Mouse (Mus musculus) gastrocnemius, adult 8-10 months (tissue): ENCODE measurements around the gene Nrros. TPM values are rescaled to one million over a fixed set of nuclear protein-coding genes. Genes with fewer than 3 reads are reported as not detected.
A peak's percentile ranks its signal among the peaks of the same experiment; 100 is the strongest.
"Not testable (repeated sequence)": the region's sequence is repeated elsewhere in the genome, so short reads cannot be mapped to it uniquely, and the experiment has no call there.

Experiments
- DNase-seq, 2 experiments: peaks; one replicate each; pipeline ENCODE4 v3.0.0; 2022; ENCODE audit warnings: low spot score in 2 of 2
- total RNA-seq, 4 experiments: library from RNA; stranded (reverse); gene quantifications; 2 replicates each; pipeline ENCODE4 v1.2.4; 2022

Nrros gene
- total RNA-seq, 4 experiments from 2014 or later = 0.56 to 1.7 (median 1.2) TPM

DNA sequence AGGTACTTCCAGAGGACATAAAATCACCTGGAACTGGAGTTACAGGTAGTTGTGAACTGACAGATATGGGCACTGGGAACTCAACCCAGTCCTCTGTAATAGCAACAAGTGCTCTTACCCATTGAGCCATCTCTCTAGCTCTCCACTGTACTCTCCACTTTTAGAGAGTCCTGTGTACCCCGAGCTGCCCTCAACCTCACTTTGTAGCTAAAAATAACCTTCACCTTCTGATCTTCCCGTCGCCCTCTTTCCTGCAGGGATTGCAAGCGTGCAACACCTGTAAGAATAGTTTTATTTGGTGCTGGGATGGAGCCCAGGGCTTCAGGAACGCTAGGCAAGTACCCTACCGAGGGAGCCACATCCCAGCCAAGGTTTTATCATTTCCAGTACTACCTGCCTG lies 49.6 kb downstream of the Nrros start:
- DNase-seq = no peak

DNA sequence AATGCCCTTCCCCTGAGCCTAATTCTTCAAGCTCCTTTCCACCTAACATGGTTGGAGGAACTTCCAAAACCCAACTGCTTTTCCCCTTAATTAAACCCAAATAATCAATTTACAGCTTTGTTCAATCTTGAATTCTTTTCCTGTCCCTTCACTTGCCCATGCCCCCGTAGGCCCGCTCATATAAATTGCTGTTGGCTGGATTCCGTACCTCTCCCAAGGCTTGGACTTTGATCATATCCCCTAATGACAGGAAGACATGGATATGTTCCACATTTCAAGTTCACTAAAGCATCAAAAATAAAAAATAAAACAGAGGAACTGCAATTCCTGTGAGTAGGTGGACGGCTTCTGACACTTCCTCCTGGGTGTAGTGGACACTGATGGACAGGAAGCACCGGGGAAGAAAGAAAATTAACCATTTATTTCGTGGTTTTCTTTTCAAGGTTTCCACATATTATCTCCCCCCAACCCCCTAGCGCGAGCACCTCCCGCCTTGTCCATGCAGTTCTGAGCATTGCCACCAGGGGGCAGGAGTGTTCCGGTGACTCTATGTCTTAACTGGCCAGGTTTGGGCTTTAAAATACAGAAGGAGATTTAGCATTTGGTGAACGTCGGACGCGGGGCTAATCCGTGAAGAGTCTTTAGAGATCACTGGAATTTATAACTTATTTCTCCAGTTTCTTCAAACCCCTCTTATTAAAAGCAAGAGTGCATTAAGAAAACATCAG lies 50.3 kb downstream of the Nrros start:
- DNase-seq = peak; percentile 53 to 65

GRCm38 (mm10) chr16:32114406-32114805 lies 51.0 kb downstream of the Nrros start:
- no peak for DNase-seq

- DNase-seq = peak; percentile 25 to 26
These were observed 51.7 kb downstream of the Nrros start for GRCm38 (mm10) chr16:32113541-32114218.

DNA sequence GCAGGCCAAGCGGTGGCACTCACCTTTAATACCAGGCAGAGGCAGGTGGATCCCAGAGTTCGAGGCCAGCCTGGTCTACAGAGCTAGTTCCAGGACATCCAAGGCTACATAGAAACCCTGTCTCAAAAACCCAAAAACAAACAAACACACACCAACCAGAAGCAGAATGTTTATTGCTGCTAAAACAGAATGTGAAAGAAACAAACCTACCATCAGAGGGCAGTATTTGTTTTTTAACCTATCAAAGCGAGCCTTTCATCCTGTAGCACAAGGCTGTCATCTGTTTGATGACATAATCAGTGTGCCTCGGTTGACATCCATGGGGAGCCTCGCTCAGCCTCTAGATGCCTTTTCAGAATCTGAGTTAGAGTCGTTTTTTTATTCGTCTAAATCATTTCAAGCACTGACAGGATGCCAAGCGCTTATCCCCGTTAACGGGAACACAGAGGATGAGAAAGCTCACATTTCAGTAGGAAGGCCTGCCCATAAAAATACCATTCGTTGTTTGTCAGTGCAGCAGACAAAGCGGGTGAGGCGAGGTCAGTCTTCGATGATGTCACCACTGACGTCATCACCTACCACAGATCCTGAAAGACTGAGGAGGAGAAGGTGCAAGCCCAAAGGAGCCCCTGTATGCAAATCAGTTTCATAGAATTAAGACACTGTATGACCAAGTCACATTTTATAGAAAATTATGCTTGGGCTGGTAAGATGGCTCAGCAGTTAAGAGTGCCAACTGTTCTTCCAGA lies 54.3 kb downstream of the Nrros start:
- DNase-seq = no peak

GRCm38 (mm10) chr16:32108578-32108977 lies 56.8 kb downstream of the Nrros start:
- no peak for DNase-seq

DNA sequence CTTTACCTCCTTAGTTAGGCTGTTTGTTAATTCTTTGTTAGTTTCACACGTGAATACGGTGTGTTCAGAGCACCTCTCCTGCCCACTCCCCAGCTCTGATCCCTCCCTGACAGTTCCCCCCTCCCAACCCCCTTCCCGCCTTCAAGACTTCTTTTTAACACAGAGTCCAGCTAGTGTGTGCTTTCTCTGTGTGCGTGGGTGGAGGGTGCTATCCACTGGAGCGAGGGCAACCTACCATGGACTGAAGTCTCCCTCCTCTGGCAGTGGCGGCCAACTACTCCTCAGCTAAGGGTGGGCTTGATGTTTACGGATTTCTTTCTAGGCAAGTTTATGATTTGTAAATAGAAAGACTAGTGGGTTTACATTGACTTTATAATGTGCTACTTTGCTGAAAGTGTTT lies 57.2 kb downstream of the Nrros start:
- DNase-seq = no peak

DNA sequence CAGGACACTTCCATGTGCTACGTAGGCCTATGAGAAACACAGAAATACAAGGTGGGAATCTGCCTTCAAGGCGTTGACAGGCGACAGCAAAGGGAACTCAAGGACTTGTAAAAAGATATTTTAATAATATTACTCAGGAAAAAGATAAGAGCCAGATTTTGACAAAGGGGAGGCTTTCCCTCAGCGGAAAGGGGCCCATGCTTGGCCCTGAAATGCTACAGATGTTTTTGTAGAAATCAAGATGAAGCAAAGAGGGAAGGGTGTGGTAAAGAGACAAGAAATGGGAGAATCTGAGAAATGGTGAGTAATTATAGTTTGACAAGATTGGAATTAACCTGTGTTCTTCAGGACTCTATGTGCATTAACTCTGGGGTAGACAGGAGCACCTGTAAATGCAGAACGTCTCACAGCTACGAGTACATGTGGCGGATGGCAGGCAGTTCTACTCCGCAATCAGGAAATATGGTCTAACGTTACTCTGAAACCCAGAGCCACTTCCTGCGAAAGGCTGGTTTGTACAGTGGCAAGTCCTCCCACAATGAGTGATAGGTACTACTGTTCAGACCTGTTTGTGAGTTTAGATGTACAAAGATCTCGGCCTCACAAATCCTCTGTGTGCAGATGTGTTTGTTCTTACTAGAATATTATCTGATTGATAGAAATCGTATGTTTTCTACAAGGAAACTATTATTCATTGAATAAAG lies 57.9 kb downstream of the Nrros start:
- no peak for DNase-seq

GRCm38 (mm10) chr16:32105698-32106097 lies 59.7 kb downstream of the Nrros start:
- DNase-seq = no peak

DNA sequence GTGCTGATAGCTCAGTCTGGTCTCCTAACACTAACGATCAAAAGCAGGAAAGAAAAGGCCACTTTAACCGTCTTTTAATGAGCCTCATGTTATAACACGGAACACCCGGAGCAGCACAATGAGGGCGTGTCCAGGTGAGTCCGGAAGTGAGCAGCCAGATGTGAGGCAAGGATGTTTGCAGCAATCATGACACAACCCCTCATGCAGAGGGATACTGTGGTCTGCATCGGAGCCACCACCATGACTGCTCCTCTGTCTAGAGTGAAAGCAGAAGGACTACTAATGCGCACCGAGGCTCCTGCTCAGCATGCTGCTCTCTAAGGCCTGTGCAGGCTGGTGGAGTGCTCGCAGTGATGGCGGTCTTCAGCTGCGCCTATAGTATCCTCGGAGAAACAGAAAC lies 63.1 kb downstream of the Nrros start:
- DNase-seq = no peak

DNA sequence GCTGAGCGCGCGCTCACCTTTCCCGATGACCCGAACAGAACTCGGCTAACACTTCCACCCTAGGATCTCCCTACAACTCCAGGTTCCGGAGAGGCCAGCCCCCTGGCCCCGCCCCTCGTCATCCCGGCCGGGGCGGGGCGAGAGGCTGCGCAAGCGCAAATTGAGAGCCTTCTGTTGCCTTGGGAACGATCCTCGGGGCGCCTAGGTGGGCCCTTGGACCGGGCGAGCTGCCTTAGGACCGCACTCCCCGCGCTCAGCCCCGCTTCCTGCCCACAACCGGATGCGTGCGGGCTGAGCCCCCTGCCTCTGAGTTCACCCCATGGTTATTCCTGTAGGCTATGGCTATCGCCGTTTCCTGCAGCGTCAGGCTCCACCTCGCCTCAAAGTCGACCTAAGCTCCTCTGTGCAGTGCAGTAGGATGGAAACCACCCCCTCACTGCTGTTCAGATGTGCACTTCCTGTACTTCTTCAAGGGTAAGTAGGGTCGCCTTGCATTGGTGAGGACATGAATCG lies 65.7 kb downstream of the Nrros start, which contains the start of the genes Pigx and Cep19:
Gene Pigx (minus strand): TSS at position 103 of the 513 bp plus-strand sequence.
Gene Cep19 (plus strand): TSS at position 163 of the 513 bp plus-strand sequence.
- DNase-seq = peak; percentile 79 to 83

DNA sequence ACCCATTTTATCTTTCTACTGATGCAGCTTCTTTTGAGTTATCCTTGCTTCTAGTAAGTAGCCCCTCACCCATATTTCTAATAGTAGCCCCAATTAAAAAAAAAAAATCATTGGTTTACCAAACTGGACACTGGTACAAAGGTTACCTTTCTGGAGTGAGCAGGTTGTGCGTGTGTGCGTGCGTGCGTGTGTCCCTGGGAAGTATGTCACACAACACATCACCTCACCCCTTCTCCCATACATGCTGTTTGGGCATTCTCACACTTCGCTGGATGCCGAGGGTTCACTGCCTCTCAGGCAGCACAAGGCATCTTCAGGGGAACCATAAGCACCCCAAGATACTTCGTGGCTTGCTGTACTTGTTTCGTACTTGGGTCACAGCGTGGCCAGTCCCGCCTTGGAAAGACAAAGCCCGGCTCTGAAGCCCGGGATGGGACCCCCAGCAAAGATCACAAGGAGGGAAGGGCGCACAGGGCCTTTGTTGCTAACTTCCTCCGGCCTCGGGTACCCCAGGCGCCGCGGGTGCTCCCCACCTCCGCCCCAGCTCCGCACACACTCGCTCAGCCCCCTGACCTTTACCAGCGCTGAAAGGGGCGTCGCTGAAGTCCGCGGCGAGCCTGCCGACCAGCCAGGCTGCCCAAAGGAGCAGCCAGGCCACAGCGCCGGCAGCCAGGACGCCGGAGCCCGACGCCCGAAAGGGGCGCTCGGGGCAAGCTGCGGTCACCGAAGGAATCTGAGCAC lies 66.3 kb downstream of the Nrros start:
- no peak for DNase-seq

GRCm38 (mm10) chr16:32097757-32098156 lies 67.6 kb downstream of the Nrros start:
- not testable (repeated sequence) for DNase-seq

Other genes starting within 250 kb of the Nrros start
- 1 to 10 TPM in 1 of 4 experiments, under 1 TPM in 3; 0.10 to 1.2 (median 0.16) TPM for gene Pigz, start 231.7 kb downstream of the Nrros start, total RNA-seq
- gene 0610012G03Rik, start 217.1 kb downstream of the Nrros start, total RNA-seq = 10 to 100 TPM; 50.1 to 56.6 (median 51.4) TPM
- 10 to 100 TPM in 3 of 4 experiments, 1 to 10 TPM in 1; 9.6 to 13.5 (median 10.3) TPM for gene Ncbp2, start 217.1 kb downstream of the Nrros start, total RNA-seq
- gene Senp5, start 162.3 kb downstream of the Nrros start, total RNA-seq = 10 to 100 TPM; 10.2 to 14.7 (median 11.8) TPM
- 10 to 100 TPM; 11.8 to 14.2 (median 13.3) TPM for gene Pak2, start 86.3 kb downstream of the Nrros start, total RNA-seq
- gene Pigx, start 65.9 kb downstream of the Nrros start, total RNA-seq = 10 to 100 TPM; 11.3 to 17.4 (median 11.7) TPM
- gene Cep19, start 65.8 kb downstream of the Nrros start, total RNA-seq = 10 to 100 TPM in 2 of 4 experiments, 1 to 10 TPM in 2; 9.5 to 11.1 (median 10.2) TPM
- gene Bex6, start 14.2 kb upstream of the Nrros start, total RNA-seq = not detected
- gene Fbxo45, start 81.6 kb upstream of the Nrros start, total RNA-seq = 10 to 100 TPM; 15.9 to 20.6 (median 16.7) TPM
- 1 to 10 TPM; 5.5 to 8.0 (median 6.5) TPM for gene Wdr53, start 81.6 kb upstream of the Nrros start, total RNA-seq
- 10 to 100 TPM; 55.5 to 79.7 (median 66.0) TPM for gene Smco1, start 105.9 kb upstream of the Nrros start, total RNA-seq
- gene Rnf168, start 111.9 kb upstream of the Nrros start, total RNA-seq = 10 to 100 TPM in 2 of 4 experiments, 1 to 10 TPM in 2; 8.5 to 11.7 (median 10.2) TPM
- 10 to 100 TPM; 10.9 to 15.5 (median 13.3) TPM for gene Ubxn7, start 166.7 kb upstream of the Nrros start, total RNA-seq
- gene Tm4sf19, start 234.9 kb upstream of the Nrros start, total RNA-seq = not detected